Mouse (Mus musculus): ENCODE data around the gene Eif1b.
A peak's percentile ranks its signal among the peaks of the same experiment; 100 is the strongest.

Gene Eif1b

GRCm38 (mm10) chr9:120492010-120492399 lies at the start of gene Eif1b:
TSS of gene Eif1b (plus strand) at chr9:120492232.
- DNase-seq: no peak

- DNase-seq: no peak
Measured at GRCm38 (mm10) chr9:120444642-120445041, 47.4 kb upstream of the Eif1b start.

GRCm38 (mm10) chr9:120449696-120450329 lies 42.2 kb upstream of the Eif1b start:
- DNase-seq: no peak

- no peak for DNase-seq
Measured at GRCm38 (mm10) chr9:120455768-120456655, 36.0 kb upstream of the Eif1b start.

GRCm38 (mm10) chr9:120470431-120470830 lies 21.6 kb upstream of the Eif1b start:
- no peak for DNase-seq

GRCm38 (mm10) chr9:120481644-120482043 lies 10.4 kb upstream of the Eif1b start:
- DNase-seq: no peak

GRCm38 (mm10) chr9:120482382-120482781 lies 9.7 kb upstream of the Eif1b start:
- no peak for DNase-seq

- no peak for DNase-seq
Measured at GRCm38 (mm10) chr9:120483101-120483500, 8.9 kb upstream of the Eif1b start.

- no peak for DNase-seq
Measured at GRCm38 (mm10) chr9:120487076-120487475, 5.0 kb upstream of the Eif1b start.

- no peak for DNase-seq
Measured at GRCm38 (mm10) chr9:120491509-120491908, 523 bp upstream of the Eif1b start.

- DNase-seq: peak; percentile 72
Measured at GRCm38 (mm10) chr9:120492400-120493351, 644 bp downstream of the Eif1b start.

- no peak for DNase-seq
Measured at GRCm38 (mm10) chr9:120493781-120494180, 1.7 kb downstream of the Eif1b start.

GRCm38 (mm10) chr9:120496691-120497090 lies 4.7 kb downstream of the Eif1b start:
- DNase-seq: peak; percentile 81

- DNase-seq: no peak
Measured at GRCm38 (mm10) chr9:120497983-120498382, 6.0 kb downstream of the Eif1b start.

- no peak for DNase-seq
Measured at GRCm38 (mm10) chr9:120501191-120501902, 9.3 kb downstream of the Eif1b start.

- peak; percentile 79 for DNase-seq
Measured at GRCm38 (mm10) chr9:120502013-120502412, 10.0 kb downstream of the Eif1b start.

GRCm38 (mm10) chr9:120504423-120504822 lies 12.4 kb downstream of the Eif1b start:
- no peak for DNase-seq

GRCm38 (mm10) chr9:120511781-120512180 lies 19.7 kb downstream of the Eif1b start:
- peak; percentile 27 for DNase-seq

- no peak for DNase-seq
Measured at GRCm38 (mm10) chr9:120516720-120517119, 24.7 kb downstream of the Eif1b start.

- no peak for DNase-seq
Measured at GRCm38 (mm10) chr9:120518946-120519345, 26.9 kb downstream of the Eif1b start.

- no peak for DNase-seq
Measured at GRCm38 (mm10) chr9:120519469-120520125, 27.6 kb downstream of the Eif1b start.

- DNase-seq: no peak
Measured at GRCm38 (mm10) chr9:120521161-120521560, 29.1 kb downstream of the Eif1b start.

All from kidney, adult 9 months (tissue).